Mouse (Mus musculus) liver, embryonic 13.5 days (tissue): ENCODE data around the gene Mast4. TPM values are rescaled to one million over a fixed set of nuclear protein-coding genes. Genes with fewer than 3 reads are reported as not detected.

Source experiments
- ATAC-seq: fragments of 200-750 bp; cut with Nextera tagmentation; 2 replicates; pipeline ENCODE4 v1.8.0; 2017; ENCODE audit warnings: low read depth, mild to moderate bottlenecking, moderate number of reproducible peaks, moderate library complexity
- DNase-seq: peaks from one replicate; pipeline ENCODE4 v3.0.0; 2022
- H3K27ac ChIP-seq: fragments of 300-500 bp; sonication (generic); 2 replicates; pipeline ENCODE4 v1.5.1; 2015; ENCODE audit warnings: moderate library complexity, mild to moderate bottlenecking, inconsistent platforms
- H3K27me3 ChIP-seq: fragments of 300-500 bp; sonication (generic); 2 replicates; pipeline ENCODE4 v1.6.1; 2015; ENCODE audit warnings: mild to moderate bottlenecking, inconsistent platforms
- H3K36me3 ChIP-seq: fragments of 300-500 bp; sonication (generic); 2 replicates; pipeline ENCODE4 v1.6.1; 2015; ENCODE audit warnings: mild to moderate bottlenecking, inconsistent platforms
- H3K4me1 ChIP-seq: fragments of 300-500 bp; sonication (generic); replicated peaks from 2 replicates; pipeline ENCODE4 v1.6.1; 2015; ENCODE audit warnings: inconsistent platforms
- H3K4me2 ChIP-seq: fragments of 300-500 bp; sonication (generic); 2 replicates; pipeline ENCODE4 v1.6.1; 2015; ENCODE audit warnings: inconsistent platforms, mild to moderate bottlenecking, moderate library complexity
- H3K4me3 ChIP-seq: fragments of 300-500 bp; sonication (generic); replicated peaks from 2 replicates; pipeline ENCODE4 v1.5.1; 2015; ENCODE audit warnings: mild to moderate bottlenecking, inconsistent platforms
- H3K9ac ChIP-seq: fragments of 300-500 bp; sonication (generic); 2 replicates; pipeline ENCODE4 v1.6.1; 2015; ENCODE audit warnings: mild to moderate bottlenecking, inconsistent platforms
- H3K9me3 ChIP-seq: fragments of 300-500 bp; sonication (generic); replicated peaks from 2 replicates; pipeline ENCODE4 v1.6.1; 2016; ENCODE audit warnings: inconsistent platforms
- WGBS: fragments of 180-500 bp; shearing (Covaris S2); methylation state at CpG from one replicate; pipeline ENCODE4 v1.1.7; 2015; ENCODE audit not compliant: insufficient replicate concordance; 5-methylcytosine and 5-hydroxymethylcytosine counted together
- polyA plus RNA-seq: library from polyadenylated mRNA; unstranded; fragments of >200 nt; fragmentation: Nextera tagmentation; extraction: Ambion mirVana; gene quantifications from 2 replicates; pipeline ENCODE4 v1.2.1, GENCODE M21; 2015

Mast4 gene
- polyA plus RNA-seq, 1 experiment from 2014 or later, result 3.3 TPM

GRCm38 (mm10) chr13:103135224-103135883 is 198.9 kb downstream of the Mast4 start:
- H3K27ac ChIP-seq, result no peak overlapping the region
- H3K9me3 ChIP-seq, result no peaks in the 10 kb centered on the region
- H3K9ac ChIP-seq, result no peak overlapping the region
- H3K4me2 ChIP-seq, result no peak overlapping the region
- DNase-seq (no peak), ATAC-seq (no peak)
- H3K36me3 ChIP-seq, result no peaks in the 10 kb centered on the region
- no peaks in the 10 kb centered on the region for H3K4me1 ChIP-seq
- H3K27me3 ChIP-seq, result no peaks in the 10 kb centered on the region
- H3K4me3 ChIP-seq, result no peak overlapping the region
- WGBS, result 85% methylated on average over 17 of the region's 17 CpGs

GRCm38 (mm10) chr13:103131781-103132180 is 202.5 kb downstream of the Mast4 start:
- Histone ChIP-seq H3K36me3 (no peaks in the 10 kb centered on the region), H3K4me1 (no peaks in the 10 kb centered on the region), H3K27me3 (no peaks in the 10 kb centered on the region), H3K9me3 (no peaks in the 10 kb centered on the region), H3K4me3 (no peak overlapping the region), H3K4me2 (no peak overlapping the region), H3K27ac (no peak overlapping the region), H3K9ac (no peak overlapping the region)
- no peak for ATAC-seq
- no peak for DNase-seq
- WGBS, result 75% methylated on average over 2 of the region's 2 CpGs

- H3K4me1 ChIP-seq, result no peaks in the 10 kb centered on the region
- no peak overlapping the region for H3K4me2 ChIP-seq
- DNase-seq (no peak), ATAC-seq (no peak)
- H3K9me3 ChIP-seq, result no peaks in the 10 kb centered on the region
- H3K4me3 ChIP-seq, result no peak overlapping the region
- H3K36me3 ChIP-seq, result no peaks in the 10 kb centered on the region
- 69% methylated on average over 6 of the region's 6 CpGs for WGBS
- no peak overlapping the region for H3K27ac ChIP-seq
- H3K27me3 ChIP-seq, result no peaks in the 10 kb centered on the region
- no peak overlapping the region for H3K9ac ChIP-seq
Measured at GRCm38 (mm10) chr13:103129130-103129797, 205.0 kb downstream of the Mast4 start.

GRCm38 (mm10) chr13:103128729-103129128 is 205.6 kb downstream of the Mast4 start:
- H3K27ac ChIP-seq, result no peak overlapping the region
- WGBS, result 71% methylated on average over 7 of the region's 7 CpGs
- ATAC-seq, result no peak

GRCm38 (mm10) chr13:103127594-103127993 is 206.7 kb downstream of the Mast4 start:
- no peak for ATAC-seq
- Histone ChIP-seq H3K27me3 (no peaks in the 10 kb centered on the region), H3K4me2 (no peak overlapping the region), H3K36me3 (no peaks in the 10 kb centered on the region), H3K4me1 (no peaks in the 10 kb centered on the region), H3K27ac (no peak overlapping the region), H3K4me3 (no peak overlapping the region), H3K9ac (no peak overlapping the region), H3K9me3 (no peaks in the 10 kb centered on the region)
- 73% methylated on average over 5 of the region's 5 CpGs for WGBS
- no peak for DNase-seq

More at GRCm38 (mm10) chr13:103128729-103129128, 205.6 kb downstream of the Mast4 start:
- Histone ChIP-seq H3K4me2 (no peak overlapping the region), H3K36me3 (no peaks in the 10 kb centered on the region), H3K4me3 (no peak overlapping the region), H3K4me1 (no peaks in the 10 kb centered on the region), H3K9me3 (no peaks in the 10 kb centered on the region), H3K27me3 (no peaks in the 10 kb centered on the region), H3K9ac (no peak overlapping the region)
- DNase-seq, result no peak

- Histone ChIP-seq H3K9me3 (no peaks in the 10 kb centered on the region), H3K27me3 (no peaks in the 10 kb centered on the region), H3K36me3 (no peaks in the 10 kb centered on the region), H3K4me2 (no peak overlapping the region), H3K9ac (no peak overlapping the region), H3K27ac (no peak overlapping the region), H3K4me1 (no peaks in the 10 kb centered on the region), H3K4me3 (no peak overlapping the region)
- DNase-seq (no peak), ATAC-seq (no peak)
- WGBS, result 73% methylated on average over 9 of the region's 9 CpGs
Measured at GRCm38 (mm10) chr13:103123716-103124115, 210.6 kb downstream of the Mast4 start.

GRCm38 (mm10) chr13:103121796-103122792 is 212.2 kb downstream of the Mast4 start:
- Histone ChIP-seq H3K4me3 (no peak overlapping the region), H3K4me2 (no peak overlapping the region), H3K27ac (no peak overlapping the region), H3K9ac (no peak overlapping the region), H3K9me3 (no peaks in the 10 kb centered on the region), H3K27me3 (no peaks in the 10 kb centered on the region), H3K4me1 (no peaks in the 10 kb centered on the region), H3K36me3 (no peaks in the 10 kb centered on the region)
- no peak for DNase-seq
- ATAC-seq, result no peak
- WGBS, result 52% methylated on average over 22 of the region's 22 CpGs

- Histone ChIP-seq H3K4me3 (no peak overlapping the region), H3K27me3 (no peaks in the 10 kb centered on the region), H3K4me2 (no peak overlapping the region), H3K36me3 (no peaks in the 10 kb centered on the region), H3K9ac (no peak overlapping the region), H3K9me3 (no peaks in the 10 kb centered on the region), H3K27ac (no peak overlapping the region), H3K4me1 (no peaks in the 10 kb centered on the region)
- no peak for ATAC-seq
- DNase-seq, result no peak
- 37% methylated on average over 7 of the region's 7 CpGs for WGBS
Measured at GRCm38 (mm10) chr13:103120669-103121131, 213.6 kb downstream of the Mast4 start.

- H3K9ac ChIP-seq, result no peak overlapping the region
- ATAC-seq, result no peak
- no peak overlapping the region for H3K4me3 ChIP-seq
- H3K4me1 ChIP-seq, result no peaks in the 10 kb centered on the region
- no peaks in the 10 kb centered on the region for H3K27me3 ChIP-seq
- no peak overlapping the region for H3K27ac ChIP-seq
- DNase-seq, result no peak
- WGBS, result 82% methylated on average over 9 of the region's 9 CpGs
- H3K4me2 ChIP-seq, result no peak overlapping the region
- no peaks in the 10 kb centered on the region for H3K36me3 ChIP-seq
- no peaks in the 10 kb centered on the region for H3K9me3 ChIP-seq
Measured at GRCm38 (mm10) chr13:103119728-103120127, 214.6 kb downstream of the Mast4 start.

GRCm38 (mm10) chr13:103115116-103115515 is 219.2 kb downstream of the Mast4 start:
- no peaks in the 10 kb centered on the region for H3K36me3 ChIP-seq
- 71% methylated on average over 4 of the region's 4 CpGs for WGBS

GRCm38 (mm10) chr13:103114274-103114673 is 220.0 kb downstream of the Mast4 start:
- 66% methylated on average over 5 of the region's 5 CpGs for WGBS
- no peak overlapping the region for H3K27ac ChIP-seq
- no peak overlapping the region for H3K4me3 ChIP-seq
- DNase-seq (no peak), ATAC-seq (no peak)
- no peaks in the 10 kb centered on the region for H3K4me1 ChIP-seq
- H3K4me2 ChIP-seq, result no peak overlapping the region
- no peak overlapping the region for H3K9ac ChIP-seq
- no peaks in the 10 kb centered on the region for H3K9me3 ChIP-seq
- no peaks in the 10 kb centered on the region for H3K27me3 ChIP-seq
- H3K36me3 ChIP-seq, result no peaks in the 10 kb centered on the region

More at GRCm38 (mm10) chr13:103115116-103115515, 219.2 kb downstream of the Mast4 start:
- H3K27ac ChIP-seq, result no peak overlapping the region
- DNase-seq (no peak), ATAC-seq (no peak)
- H3K9me3 ChIP-seq, result no peaks in the 10 kb centered on the region
- no peak overlapping the region for H3K4me3 ChIP-seq
- no peak overlapping the region for H3K9ac ChIP-seq
- H3K4me2 ChIP-seq, result no peak overlapping the region
- H3K4me1 ChIP-seq, result no peaks in the 10 kb centered on the region
- no peaks in the 10 kb centered on the region for H3K27me3 ChIP-seq
